Mouse (Mus musculus) forebrain, embryonic 11.5 days (tissue): Measurements from ENCODE around the gene Hoxb13. TPM values are rescaled to one million over a fixed set of nuclear protein-coding genes. Genes with fewer than 3 reads are reported as not detected.

Experiments used
- ATAC-seq: fragments of 200-750 bp; cut with Nextera tagmentation; replicated peaks from 2 replicates; pipeline ENCODE4 v1.8.0; 2017; ENCODE audit warnings: moderate TSS enrichment; ENCODE audit not compliant: low FRiP score
- DNase-seq: peaks from one replicate; pipeline ENCODE4 v3.0.0-alpha.2; 2017; ENCODE audit warnings: low spot score
- H3K27ac ChIP-seq: fragments of 300-500 bp; sonication (generic); 2 replicates; pipeline ENCODE4 v1.5.1; 2014; ENCODE audit warnings: low read depth, low read length
- H3K27me3 ChIP-seq: fragments of 300-500 bp; sonication (generic); 2 replicates; pipeline ENCODE4 v1.6.1; 2014; ENCODE audit warnings: mild to moderate bottlenecking, low read length, mixed read lengths; ENCODE audit not compliant: control insufficient read depth, insufficient read depth
- H3K36me3 ChIP-seq: fragments of 300-500 bp; sonication (generic); 2 replicates; pipeline ENCODE4 v1.6.1; 2014; ENCODE audit warnings: mild to moderate bottlenecking, low read length, moderate library complexity, mixed read lengths; ENCODE audit not compliant: control insufficient read depth, insufficient read depth
- H3K4me1 ChIP-seq: fragments of 300-500 bp; sonication (generic); replicated peaks from 2 replicates; pipeline ENCODE4 v1.6.1; 2014; ENCODE audit warnings: low read length, mixed read lengths; ENCODE audit not compliant: control insufficient read depth, insufficient read depth
- H3K4me2 ChIP-seq: fragments of 300-500 bp; sonication (generic); 2 replicates; pipeline ENCODE4 v1.6.1; 2014; ENCODE audit warnings: low read depth, mild to moderate bottlenecking, low read length, moderate library complexity, mixed read lengths; ENCODE audit not compliant: severe bottlenecking
- H3K4me3 ChIP-seq: fragments of 300-500 bp; sonication (generic); 2 replicates; pipeline ENCODE4 v1.5.1; 2014; ENCODE audit warnings: low read depth, low read length
- H3K9ac ChIP-seq: fragments of 300-500 bp; sonication (generic); 2 replicates; pipeline ENCODE4 v1.6.1; 2014; ENCODE audit warnings: low read length
- H3K9me3 ChIP-seq: fragments of 300-500 bp; sonication (generic); 2 replicates; pipeline ENCODE4 v1.6.1; 2016; ENCODE audit warnings: low read length, mixed read lengths; ENCODE audit not compliant: control insufficient read depth
- WGBS: fragments of 180-500 bp; shearing (Covaris S2); extraction: QIAGEN DNeasy Blood & Tissue Kit; methylation state at CpG from one replicate; pipeline ENCODE4 v1.1.7; 2014; 5-methylcytosine and 5-hydroxymethylcytosine counted together
- polyA plus RNA-seq: library from polyadenylated mRNA; unstranded; fragments of >200 nt; fragmentation: Nextera tagmentation; extraction: Ambion mirVana; gene quantifications from 2 replicates; pipeline ENCODE4 v1.2.1, GENCODE M21; 2014

Gene Hoxb13
- polyA plus RNA-seq, 1 experiment from 2014 or later: not detected

- Histone ChIP-seq H3K4me1 (0 out of 2 replicates have a peak, but pooled peaks cover 2% of the 10 kb centered on the region), H3K27me3 (peaks cover 100% of the 10 kb centered on the region), H3K36me3 (no peaks in the 10 kb centered on the region), H3K9me3 (no peaks in the 10 kb centered on the region), H3K9ac (no peak overlapping the region), H3K27ac (no peak overlapping the region), H3K4me2 (no peak overlapping the region), H3K4me3 (no peak overlapping the region)
- no peak for ATAC-seq
- DNase-seq: no peak
- under 1% methylated on average over 20 of the region's 20 CpGs for WGBS
Observed at GRCm38 (mm10) chr11:96195769-96196280, 1.7 kb downstream of the Hoxb13 start.

- WGBS: 2% methylated on average over 12 of the region's 12 CpGs
- Histone ChIP-seq H3K4me3 (no peak overlapping the region), H3K9ac (no peak overlapping the region), H3K4me2 (no peak overlapping the region), H3K9me3 (no peaks in the 10 kb centered on the region), H3K36me3 (no peaks in the 10 kb centered on the region), H3K27ac (no peak overlapping the region), H3K27me3 (peaks cover 100% of the 10 kb centered on the region), H3K4me1 (0 out of 2 replicates have a peak, but pooled peaks cover 2% of the 10 kb centered on the region)
- DNase-seq (no peak), ATAC-seq (no peak)
Observed at GRCm38 (mm10) chr11:96198642-96199041, 4.5 kb downstream of the Hoxb13 start.

- Histone ChIP-seq H3K4me3 (no peak overlapping the region), H3K36me3 (no peaks in the 10 kb centered on the region), H3K27ac (no peak overlapping the region), H3K4me1 (no peaks in the 10 kb centered on the region), H3K27me3 (peaks cover 100% of the 10 kb centered on the region), H3K4me2 (no peak overlapping the region), H3K9ac (no peak overlapping the region), H3K9me3 (no peaks in the 10 kb centered on the region)
- DNase-seq (no peak), ATAC-seq (no peak)
- 2% methylated on average over 22 of the region's 22 CpGs for WGBS
Observed at GRCm38 (mm10) chr11:96199181-96200086, 5.3 kb downstream of the Hoxb13 start.

GRCm38 (mm10) chr11:96200183-96200655 lies 6.1 kb downstream of the Hoxb13 start:
- H3K4me3 ChIP-seq: no peak overlapping the region

GRCm38 (mm10) chr11:96201741-96202140 lies 7.6 kb downstream of the Hoxb13 start:
- Histone ChIP-seq H3K9ac (no peak overlapping the region), H3K4me3 (no peak overlapping the region), H3K36me3 (no peaks in the 10 kb centered on the region), H3K4me2 (no peak overlapping the region), H3K4me1 (no peaks in the 10 kb centered on the region), H3K27ac (no peak overlapping the region), H3K27me3 (peaks cover 99% of the 10 kb centered on the region), H3K9me3 (no peaks in the 10 kb centered on the region)
- DNase-seq (no peak), ATAC-seq (no peak)

More at GRCm38 (mm10) chr11:96200183-96200655, 6.1 kb downstream of the Hoxb13 start:
- 1% methylated on average over 14 of the region's 14 CpGs for WGBS
- Histone ChIP-seq H3K4me2 (no peak overlapping the region), H3K9me3 (no peaks in the 10 kb centered on the region), H3K27ac (no peak overlapping the region), H3K4me1 (no peaks in the 10 kb centered on the region), H3K9ac (no peak overlapping the region), H3K36me3 (no peaks in the 10 kb centered on the region), H3K27me3 (peaks cover 100% of the 10 kb centered on the region)
- ATAC-seq (no peak), DNase-seq (no peak)

GRCm38 (mm10) chr11:96202401-96203081 lies 8.4 kb downstream of the Hoxb13 start:
- H3K9me3 ChIP-seq: no peaks in the 10 kb centered on the region
- WGBS: 1% methylated on average over 14 of the region's 14 CpGs
- ATAC-seq (no peak), DNase-seq (peak; percentile 59)
- H3K27ac ChIP-seq: no peak overlapping the region
- H3K4me3 ChIP-seq: no peak overlapping the region
- no peaks in the 10 kb centered on the region for H3K36me3 ChIP-seq
- no peak overlapping the region for H3K9ac ChIP-seq
- peaks cover 99% of the 10 kb centered on the region for H3K27me3 ChIP-seq
- no peak overlapping the region for H3K4me2 ChIP-seq
- H3K4me1 ChIP-seq: no peaks in the 10 kb centered on the region

- Histone ChIP-seq H3K4me2 (no peak overlapping the region), H3K27ac (no peak overlapping the region), H3K9ac (no peak overlapping the region), H3K4me3 (no peak overlapping the region), H3K9me3 (no peaks in the 10 kb centered on the region), H3K36me3 (no peaks in the 10 kb centered on the region), H3K4me1 (no peaks in the 10 kb centered on the region), H3K27me3 (peaks cover 98% of the 10 kb centered on the region)
- no peak for ATAC-seq
- peak; percentile 58 for DNase-seq
- under 1% methylated on average over 37 of the region's 37 CpGs for WGBS
Observed at GRCm38 (mm10) chr11:96203182-96203788, 9.2 kb downstream of the Hoxb13 start.

GRCm38 (mm10) chr11:96203789-96204186 lies 9.7 kb downstream of the Hoxb13 start:
- Histone ChIP-seq H3K9me3 (no peaks in the 10 kb centered on the region), H3K4me3 (no peak overlapping the region), H3K4me2 (no peak overlapping the region), H3K36me3 (no peaks in the 10 kb centered on the region), H3K9ac (no peak overlapping the region), H3K27ac (no peak overlapping the region), H3K4me1 (no peaks in the 10 kb centered on the region), H3K27me3 (peaks cover 97% of the 10 kb centered on the region)
- ATAC-seq (no peak), DNase-seq (peak; percentile 56)
- 1% methylated on average over 16 of the region's 16 CpGs for WGBS
